Mouse (Mus musculus) 3T3-L1 (cell line): ENCODE results near the gene Clec16a.

ENCODE experiments used
- DNase-seq: peaks from one replicate; pipeline ENCODE4 v3.0.0-alpha.2; 2015; ENCODE audit warnings: low read depth, low spot score

Clec16a gene

DNA sequence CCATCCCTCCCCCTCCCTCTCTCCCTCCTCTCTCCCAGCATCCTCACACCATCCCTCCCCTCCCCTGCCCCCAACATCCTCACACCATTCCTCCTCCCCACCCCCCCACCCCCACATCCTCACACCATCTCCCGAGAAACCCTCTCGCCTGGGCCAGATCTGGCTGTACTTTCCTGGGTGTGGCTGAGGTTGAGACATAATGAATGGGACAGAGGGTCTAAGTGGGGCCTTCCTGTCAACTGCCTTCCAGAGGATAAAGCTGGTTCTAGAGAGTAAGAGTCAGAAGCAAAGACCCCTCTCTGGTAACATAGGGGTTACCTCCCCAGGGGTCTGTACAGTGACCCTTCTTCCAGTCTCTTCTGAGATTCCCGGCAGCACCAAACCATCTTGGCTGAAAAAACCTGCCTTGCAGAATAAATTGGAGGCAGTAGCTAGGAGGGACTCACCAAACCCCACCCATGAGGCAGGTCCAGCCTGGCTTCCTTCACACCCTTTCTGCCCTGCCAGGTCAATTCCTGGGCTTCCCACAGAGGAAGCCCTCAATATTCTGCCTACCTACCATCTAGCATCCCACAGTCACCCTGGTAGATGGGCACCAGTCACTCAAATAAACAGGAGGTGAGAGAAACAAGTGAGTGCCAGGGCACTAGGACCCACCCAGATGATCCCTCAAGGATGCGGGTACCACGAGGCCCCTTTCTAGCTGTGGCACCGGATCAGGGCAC, 218.6 kb downstream of the Clec16a start:
- no peak for DNase-seq

DNA sequence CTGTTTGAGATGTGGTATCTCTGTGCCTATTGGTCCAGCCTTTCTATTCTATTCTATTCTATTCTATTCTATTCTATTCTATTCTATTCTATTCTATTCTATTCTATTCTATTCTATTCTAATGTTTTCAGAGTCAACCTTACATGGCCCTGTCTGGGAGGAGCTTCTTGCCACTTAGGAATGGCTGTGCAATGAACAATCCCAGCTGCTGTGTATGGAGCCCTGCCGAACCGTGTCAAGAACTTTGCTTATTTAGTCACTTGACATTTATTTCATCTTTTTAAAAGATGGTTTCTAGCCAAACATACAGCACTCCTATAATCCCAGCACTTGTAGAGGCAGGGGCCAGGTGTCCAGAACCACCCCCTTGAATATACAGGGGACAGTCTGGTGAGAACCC, 219.2 kb downstream of the Clec16a start:
- no peak for DNase-seq

DNA sequence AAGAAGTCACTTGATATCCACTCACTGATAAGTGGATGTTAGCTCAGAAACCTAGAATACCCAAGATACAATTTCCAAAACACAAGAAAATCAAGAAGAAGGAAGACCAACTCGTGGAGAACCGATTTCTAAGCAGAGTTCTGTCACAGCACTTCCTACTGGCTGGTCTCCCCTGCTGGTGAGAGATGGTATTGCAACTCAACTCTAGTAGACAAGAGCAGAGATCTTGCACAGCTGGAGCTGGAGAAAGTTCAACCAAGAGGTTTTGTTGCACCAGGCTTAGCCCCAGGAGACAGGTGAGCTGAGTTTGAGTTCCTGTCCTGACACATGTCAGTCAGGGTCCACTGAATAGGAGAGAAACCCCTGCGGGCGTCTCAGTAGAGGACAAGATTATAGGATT, 222.0 kb downstream of the Clec16a start:
- DNase-seq: peak; percentile 90

DNA sequence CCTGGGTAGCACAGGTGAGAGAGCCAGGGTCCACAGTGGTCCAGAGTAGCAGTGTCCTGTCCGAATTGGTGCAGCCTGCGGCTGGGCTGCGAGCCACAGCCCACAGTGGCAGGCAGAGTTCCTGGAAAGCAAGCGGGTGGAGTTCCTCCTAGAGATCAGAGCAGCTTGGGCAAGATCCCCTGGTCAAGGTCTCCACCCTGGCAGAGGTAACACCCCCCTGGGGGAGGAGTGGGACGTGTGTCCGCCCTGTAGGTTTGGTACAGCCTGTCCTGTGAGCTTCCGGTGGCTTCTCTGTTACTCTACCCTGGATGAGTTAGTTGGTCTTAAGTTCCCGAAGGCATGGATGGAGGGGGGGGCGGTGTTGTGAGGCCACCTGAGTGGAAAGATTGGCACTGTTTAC, 223.7 kb downstream of the Clec16a start:
- DNase-seq: no peak

DNA sequence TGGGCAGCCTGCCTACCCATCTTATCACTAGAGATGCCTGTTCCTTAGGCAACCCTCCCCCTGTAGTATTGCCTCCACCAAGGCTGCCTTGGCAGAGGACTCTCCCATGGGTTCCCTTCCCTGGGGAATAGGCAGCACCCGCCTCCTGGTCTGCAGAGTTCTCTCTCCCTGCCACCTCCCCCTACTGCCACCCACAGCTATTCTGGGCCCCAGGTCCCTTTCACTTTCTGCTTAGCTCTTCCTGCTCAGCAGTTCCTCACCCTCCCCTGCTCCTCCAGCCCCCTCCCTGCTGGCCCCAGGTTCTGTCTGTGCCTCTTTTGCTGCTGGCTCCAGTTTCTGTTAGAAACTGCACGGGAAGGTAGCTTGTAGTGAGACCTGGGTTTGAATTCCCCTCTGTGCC, 224.5 kb downstream of the Clec16a start:
- DNase-seq: no peak

DNA sequence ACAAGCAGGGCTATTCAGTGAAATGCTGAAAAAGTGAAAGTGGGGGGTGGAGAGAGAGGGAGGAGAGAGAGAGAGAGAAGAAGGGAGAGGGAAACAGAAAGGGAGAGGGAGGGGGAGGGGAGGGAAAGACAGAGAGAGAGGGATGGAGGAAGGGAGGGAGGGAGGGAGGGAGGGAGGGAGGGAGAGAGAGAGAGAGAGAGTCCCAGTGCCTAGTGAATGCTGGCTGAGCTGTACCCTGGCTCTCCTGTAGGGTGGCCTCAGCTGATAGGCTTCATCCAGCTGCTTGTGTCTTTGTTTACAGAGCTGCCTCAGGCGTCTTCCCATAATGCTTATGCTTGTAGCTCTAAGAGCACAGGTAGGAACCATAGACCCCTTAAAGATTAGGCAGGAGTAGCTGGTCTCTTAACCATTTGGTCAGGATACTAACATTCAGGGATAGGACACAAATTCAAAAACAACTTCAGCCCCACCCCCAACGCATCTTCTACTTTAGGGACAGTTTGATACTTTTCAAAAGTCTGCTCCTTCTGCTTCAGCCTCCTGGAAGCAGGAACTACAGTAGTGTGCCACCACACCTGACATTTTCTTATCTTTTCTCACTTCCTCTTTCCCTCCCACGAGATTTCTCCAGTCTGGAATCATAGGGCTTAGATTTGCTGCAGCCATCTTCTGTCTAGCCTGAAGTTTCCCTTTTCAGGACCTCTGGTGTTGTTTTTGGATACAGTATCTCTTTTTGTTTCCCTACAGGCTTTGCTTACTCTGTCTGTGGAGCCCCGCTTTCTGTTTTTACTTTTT, 225.6 kb downstream of the Clec16a start:
- DNase-seq: peak; percentile 53

DNA sequence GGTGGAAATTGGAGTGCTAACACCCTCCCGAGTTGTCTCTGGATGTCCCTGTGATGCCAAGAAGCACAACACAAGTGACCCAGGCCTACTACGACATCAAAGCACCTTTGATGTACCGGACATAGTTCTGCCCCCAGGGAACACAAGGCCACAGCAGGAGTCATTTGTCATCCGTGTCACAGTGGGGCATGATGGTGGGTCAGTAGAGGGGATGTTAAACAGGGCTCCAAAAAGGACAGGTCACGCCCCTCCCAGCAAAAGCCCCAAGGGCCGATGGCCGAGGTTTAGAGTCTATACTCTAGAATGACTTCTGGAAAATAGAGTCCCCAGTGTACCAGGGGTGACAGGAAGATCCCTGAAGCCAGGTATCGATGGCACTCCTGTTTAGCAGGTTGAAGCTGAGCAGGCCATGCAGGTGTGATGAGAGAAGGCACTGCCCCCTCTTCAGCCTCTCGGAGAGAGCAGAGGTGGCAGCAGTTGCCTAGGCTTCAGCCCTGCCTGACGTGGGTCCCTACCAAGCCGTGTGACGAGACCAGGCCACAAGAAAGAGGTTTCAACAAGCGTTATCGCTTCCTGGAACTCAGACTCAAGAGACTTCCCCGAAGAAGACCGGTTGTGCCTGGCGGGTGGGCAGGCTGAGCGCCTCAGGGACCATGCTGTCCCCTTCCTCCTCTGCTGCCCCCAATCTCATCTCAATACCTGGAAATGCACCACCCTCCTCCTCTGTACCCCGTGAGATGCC, 226.8 kb downstream of the Clec16a start:
- no peak for DNase-seq

DNA sequence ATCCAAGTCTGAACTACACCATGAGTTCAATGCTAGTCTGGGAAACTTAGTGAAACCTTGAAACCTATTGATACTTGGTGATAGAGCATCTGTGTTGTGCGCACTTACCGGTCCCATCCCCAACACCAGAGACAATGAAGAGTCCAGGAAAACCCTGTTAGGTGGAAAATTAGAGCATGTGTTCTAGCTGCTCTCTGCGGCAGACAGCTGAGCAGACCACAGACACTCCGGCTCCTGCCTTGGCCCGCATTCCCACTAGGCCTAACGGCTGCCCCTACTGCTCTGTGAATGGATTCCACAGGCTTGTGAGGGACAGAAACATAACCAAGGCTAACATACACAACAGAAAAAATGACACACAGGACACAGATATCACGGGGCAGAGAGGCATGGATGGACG, 228.4 kb downstream of the Clec16a start:
- no peak for DNase-seq

DNA sequence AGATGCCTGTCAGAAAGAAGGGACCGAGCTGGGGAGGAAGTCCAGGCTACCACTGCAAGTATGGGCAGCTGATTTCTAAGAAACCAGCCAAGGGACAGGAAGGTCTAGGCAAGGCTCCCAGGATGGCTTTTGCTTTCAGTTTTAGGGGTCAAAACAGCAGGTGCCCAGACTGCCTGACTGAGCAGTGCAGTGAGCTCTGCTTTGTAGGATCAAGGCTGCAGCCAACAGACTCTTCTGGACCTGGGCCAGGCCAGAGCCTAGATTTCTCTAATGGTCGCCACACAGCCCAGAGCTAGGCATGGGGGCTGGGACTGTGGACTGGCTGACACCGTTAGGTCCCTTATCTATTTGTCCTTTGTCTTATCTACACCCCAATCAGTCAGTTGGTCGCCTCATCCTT, 229.6 kb downstream of the Clec16a start:
- DNase-seq: no peak

DNA sequence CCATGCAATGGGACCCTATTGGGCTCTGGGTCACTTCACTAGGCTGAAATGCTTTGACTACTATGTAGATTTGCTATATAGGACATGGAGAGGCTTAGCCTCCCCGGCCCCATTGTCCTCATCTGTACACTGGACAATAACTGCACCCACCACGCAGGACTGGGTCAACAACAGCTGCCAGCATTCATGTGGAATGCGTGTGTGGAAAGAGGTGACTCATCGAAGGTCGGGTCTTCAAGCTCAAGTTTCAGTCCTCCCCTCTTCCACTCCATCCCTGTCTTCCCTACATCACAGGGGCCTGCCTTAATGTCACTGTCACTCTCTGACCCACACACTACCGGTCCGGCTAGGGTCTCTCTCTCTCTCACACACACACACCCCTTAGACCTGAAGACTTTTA, 231.2 kb downstream of the Clec16a start:
- peak; percentile 92 for DNase-seq

DNA sequence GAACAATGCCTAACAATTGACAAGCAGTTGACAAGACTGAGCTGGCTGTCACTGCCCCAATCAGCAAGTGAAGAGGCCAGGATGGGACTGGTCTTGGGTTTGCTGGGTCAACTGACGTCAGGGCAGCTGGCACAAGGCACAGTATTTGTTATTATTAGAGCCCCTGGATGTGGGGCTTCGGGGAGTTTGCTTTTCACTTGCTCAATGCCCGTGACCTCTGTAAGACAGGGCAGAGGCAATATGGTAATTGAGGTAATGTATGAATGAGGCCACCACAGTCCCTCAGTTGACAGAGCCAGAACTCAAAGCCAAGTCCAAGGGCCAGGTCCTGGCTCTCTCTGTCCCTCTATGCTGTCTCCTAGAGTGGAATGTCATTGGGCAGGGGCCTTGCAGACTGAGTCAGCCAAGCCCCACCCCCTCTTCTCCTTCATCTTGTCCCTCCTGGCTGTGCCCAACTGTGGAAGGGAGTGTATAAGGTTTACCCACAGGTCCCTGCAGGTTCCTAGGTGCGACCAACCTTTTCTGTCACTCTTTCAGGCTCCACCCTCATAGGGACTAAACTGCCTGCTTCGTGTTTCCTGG, 232.5 kb downstream of the Clec16a start:
- peak; percentile 23 for DNase-seq

DNA sequence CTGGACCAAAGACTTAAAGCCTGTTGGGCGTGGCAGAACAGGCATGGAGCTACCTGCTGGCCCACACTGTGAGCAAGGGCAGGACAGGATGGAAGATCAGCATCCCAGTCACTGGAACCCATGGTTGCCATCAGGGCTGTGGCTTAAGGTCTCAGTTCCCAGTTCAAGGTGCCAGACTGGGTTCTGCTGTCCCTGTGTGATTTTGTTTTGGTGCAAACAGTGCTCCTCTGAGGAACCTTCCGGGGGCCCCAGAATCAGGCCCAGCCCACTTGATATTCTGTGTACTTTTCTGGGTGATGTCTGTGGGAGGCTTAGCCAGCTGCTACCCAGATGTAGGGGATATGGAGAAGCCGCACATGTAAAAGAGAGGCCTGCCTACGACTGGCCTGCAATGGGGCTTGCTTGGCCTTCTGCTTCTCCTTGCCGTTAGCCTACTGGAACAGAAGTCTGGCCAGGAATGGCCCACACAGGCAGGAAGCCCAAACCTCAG, 235.5 kb downstream of the Clec16a start:
- peak; percentile 16 for DNase-seq

DNA sequence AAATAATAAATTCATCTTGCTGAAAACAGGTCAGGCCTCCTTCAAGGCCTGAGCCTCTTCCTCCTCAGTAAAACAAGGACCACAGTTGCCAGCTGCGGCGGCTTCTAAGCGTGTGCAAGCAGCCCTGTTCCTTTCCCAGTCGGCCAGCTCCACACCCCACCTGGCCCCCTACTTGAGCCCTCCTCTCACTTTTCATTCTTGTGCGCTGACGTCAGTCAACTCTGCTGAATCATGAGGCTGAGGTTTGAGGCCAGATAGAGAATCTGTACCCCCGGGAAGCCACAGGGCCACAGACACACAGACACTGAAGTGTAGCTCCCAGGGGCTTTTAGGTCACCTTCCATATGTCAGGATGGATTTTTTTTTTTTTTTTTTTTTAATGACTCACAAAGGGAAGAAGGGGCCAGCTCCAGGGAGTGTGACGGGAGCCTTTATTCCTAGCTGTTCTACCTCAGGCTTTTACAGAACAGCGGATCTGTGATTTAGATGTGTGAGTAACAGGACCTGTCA, 236.8 kb downstream of the Clec16a start:
- peak; percentile 88 for DNase-seq

DNA sequence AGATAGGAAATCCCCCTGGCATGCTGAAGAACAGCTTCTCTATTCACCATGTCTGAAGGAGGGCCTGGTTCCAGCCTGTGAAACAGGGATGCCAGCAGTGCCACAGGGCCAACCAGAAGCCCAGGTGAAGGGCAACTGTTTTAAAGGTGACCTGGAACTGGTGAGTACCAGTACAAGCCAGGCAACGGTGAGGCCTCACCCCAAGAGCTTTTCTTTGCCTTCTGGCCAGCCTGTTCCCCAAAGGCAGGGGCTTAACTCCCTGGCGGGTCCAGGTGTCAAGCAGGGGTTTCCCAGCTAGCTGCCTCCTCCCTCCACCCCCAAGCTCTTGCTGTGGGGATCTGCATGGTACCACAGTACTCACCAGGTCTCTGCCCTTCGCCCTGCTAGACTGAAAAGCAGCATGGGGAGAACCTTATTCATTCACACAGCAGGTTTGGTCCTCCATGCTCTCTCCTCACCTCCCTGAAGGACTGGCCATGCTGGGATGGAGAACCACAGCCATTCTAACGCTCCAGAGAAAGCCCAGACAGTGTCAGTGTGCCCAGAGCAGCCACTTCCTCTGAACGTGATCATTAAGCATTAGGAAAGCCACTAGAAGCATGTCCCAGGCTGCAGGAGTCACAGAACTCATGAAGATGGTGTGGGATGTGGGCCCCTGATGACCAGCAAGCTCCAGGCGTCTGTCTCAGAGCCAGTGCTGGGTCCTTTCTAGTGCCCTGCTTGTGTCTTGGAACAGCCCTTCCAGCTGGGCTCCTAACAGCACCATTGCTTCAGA, 237.4 kb downstream of the Clec16a start:
- DNase-seq: no peak

DNA sequence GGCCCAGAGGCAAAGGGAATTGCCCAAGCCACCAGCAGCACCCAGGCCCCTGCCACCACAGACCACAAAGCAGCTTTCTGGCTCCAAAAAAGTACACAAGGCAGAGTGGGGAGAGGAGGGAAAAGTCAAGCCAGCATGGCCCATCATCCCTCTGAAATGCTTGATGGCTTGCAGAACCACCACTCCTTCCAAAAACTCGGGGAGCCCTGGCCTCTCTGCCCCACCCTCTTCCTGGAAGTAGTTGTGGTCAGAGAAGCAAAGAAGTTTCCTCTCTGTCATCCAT, 238.0 kb downstream of the Clec16a start:
- peak; percentile 64 for DNase-seq

DNA sequence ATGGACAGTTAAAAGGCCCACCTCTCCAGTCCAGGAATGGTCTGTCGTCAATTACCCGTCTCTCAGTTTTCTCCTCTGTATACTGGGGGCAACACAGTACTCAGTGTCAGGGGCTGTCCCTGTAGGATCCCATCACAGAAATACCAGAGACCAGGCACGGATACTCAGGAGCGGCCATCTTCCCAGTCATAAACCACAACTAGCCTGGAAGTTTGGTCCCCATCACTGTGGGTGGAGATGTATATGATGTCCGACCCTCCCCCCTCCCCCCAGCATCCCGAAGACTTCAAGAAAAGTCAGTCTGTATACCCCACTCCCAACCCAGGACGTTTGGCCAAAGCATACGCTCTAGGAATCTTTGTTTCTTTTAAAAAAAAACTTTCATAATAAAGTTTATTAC, 238.3 kb downstream of the Clec16a start:
- peak; percentile 58 for DNase-seq

DNA sequence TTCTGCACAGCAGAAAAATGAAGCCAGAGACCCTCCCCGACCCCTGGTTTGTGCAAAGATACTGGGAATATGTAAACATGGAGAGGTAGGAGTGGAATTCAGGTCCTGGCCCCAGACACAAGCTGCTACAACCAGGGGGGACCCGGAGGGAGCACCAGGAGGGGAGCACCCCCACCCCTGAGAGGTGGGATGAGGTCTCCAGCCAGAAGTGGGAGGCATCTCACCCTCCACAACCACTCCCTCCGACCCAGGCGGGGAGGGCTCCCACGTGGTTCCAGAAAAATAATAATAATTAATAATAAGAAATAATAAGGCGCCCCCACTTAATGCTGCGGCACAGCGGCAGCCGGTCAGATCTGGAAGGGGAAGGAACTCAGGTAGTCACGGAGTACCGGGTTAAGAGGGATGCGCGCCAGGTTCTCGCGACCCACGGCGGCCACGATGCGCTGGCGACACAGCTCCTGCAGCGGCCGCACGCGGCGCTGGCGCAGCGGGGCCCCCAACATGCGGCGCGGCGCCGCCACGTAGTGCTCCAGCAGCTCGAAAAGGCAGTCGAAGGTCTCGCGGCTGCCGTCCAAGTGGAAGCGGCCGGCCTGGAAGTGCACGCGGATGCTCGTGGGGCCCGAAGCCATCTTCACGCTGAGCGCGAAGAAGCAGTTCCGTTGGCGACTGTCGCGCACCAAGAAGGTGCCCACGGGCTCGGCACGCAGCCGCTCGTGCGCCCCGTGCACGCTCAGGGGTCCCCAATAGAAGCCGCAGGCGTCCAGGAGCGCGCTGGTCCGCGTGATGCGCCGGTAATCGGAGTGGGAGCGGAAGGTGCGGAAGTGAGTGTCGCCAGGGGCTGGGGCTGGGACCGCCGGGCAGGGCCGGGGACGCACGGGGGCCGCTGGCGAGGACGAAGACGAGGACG, 239.0 kb downstream of the Clec16a start:
- DNase-seq: peak; percentile 54

DNA sequence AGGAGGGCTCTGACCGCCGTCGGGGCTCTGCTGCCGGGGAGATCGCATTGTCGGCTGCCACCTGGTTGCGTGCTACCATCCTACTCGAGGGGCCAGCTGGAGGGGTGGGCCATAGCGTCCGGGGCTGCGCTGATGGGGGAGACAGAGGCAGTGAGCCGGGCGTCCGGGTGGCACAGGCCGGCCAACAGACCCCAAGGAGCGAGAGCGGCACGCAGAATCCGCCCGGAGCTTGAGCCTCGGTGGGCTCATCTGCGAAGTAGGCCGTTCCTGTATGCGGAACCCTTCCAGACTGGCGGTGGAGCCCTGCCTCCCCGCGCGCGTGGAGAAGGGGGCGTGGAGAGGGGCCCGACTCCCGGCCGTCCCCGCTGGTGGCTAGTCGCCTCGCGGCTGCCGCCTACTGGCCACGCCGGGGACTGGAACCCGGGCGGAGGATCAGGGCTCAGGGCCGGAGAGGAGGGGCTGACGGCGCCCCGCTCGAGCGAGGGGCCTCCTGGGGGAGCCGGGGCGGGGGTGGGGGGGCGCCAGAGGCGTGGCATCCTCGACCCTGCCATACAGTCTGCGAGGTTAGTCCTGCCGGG, 239.7 kb downstream of the Clec16a start:
- DNase-seq: peak; percentile 93

DNA sequence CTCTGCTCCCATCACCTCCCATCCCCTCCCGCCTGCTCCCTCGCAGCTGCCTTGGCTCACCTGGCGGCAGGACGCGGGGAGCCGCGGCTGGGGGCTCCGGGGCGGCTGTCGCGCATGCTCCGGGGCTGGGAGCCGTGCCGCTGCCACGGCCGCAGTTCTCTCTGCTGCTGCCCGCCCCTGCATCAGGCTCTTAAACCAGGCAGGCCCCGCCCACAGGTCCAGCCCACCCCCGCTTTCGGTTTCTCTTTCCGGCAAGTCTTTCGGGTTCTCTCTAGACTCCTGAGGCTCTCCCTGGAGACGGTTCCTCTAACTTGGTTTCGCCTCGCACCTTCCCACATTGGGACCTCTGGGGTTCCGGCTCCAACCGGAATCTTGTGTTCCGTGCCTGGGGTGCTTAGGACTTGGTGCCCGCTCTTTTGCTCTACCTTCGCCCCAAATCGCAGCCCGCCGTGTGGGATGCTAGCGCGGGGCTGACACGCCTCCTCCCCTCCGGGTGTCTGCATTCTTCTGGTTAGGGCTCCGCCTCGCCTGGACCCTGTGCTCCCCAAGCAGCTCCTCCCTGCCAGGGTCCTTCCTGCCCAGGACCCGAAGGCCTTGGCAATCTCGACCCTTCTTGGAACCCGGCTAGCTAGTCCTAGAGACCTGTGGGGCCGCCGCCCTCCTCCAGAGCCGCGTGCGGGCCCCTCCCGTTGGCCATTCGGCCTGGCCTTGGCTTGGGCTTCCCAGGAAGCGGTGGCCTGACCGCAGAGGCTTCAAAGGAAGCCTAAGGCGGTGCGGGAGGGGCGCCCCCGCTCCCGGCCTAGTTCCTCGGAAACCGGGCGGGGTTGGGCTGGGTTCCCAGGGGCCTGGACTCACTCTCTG, 240.5 kb downstream of the Clec16a start, which contains the start of gene Socs1:
TSS of gene Socs1 (minus strand) at position 166 of the 861 bp plus-strand sequence.
- DNase-seq: peak; percentile 99
